Mouse (Mus musculus) liver, embryonic 12.5 days (tissue): ENCODE measurements around the gene 4930563M21Rik. TPM values are rescaled to one million over a fixed set of nuclear protein-coding genes. Genes with fewer than 3 reads are reported as not detected.
"Not testable (repeated sequence)": the region's sequence is repeated elsewhere in the genome, so short reads cannot be mapped to it uniquely, and the experiment has no call there.

Experiments
- ATAC-seq: fragments of 200-750 bp; cut with Nextera tagmentation; 2 replicates; pipeline ENCODE4 v1.8.0; 2017; ENCODE audit warnings: moderate number of reproducible peaks, mild to moderate bottlenecking, moderate library complexity
- H3K27ac ChIP-seq: fragments of 300-500 bp; sonication (generic); 2 replicates; pipeline ENCODE4 v1.5.1; 2016; ENCODE audit warnings: mild to moderate bottlenecking
- H3K27me3 ChIP-seq: fragments of 300-500 bp; sonication (generic); replicated peaks from 2 replicates; pipeline ENCODE4 v1.6.1; 2016; ENCODE audit warnings: mild to moderate bottlenecking, moderate library complexity
- H3K36me3 ChIP-seq: fragments of 300-500 bp; sonication (generic); 2 replicates; pipeline ENCODE4 v1.6.1; 2016; ENCODE audit warnings: mild to moderate bottlenecking, moderate library complexity
- H3K4me1 ChIP-seq: fragments of 300-500 bp; sonication (generic); 2 replicates; pipeline ENCODE4 v1.6.1; 2016
- H3K4me2 ChIP-seq: fragments of 300-500 bp; sonication (generic); 2 replicates; pipeline ENCODE4 v1.6.1; 2016; ENCODE audit warnings: mild to moderate bottlenecking, moderate library complexity
- H3K4me3 ChIP-seq: fragments of 300-500 bp; sonication (generic); 2 replicates; pipeline ENCODE4 v1.5.1; 2016; ENCODE audit warnings: mild to moderate bottlenecking, moderate library complexity
- H3K9ac ChIP-seq: fragments of 300-500 bp; sonication (generic); 2 replicates; pipeline ENCODE4 v1.6.1; 2016; ENCODE audit warnings: mild to moderate bottlenecking, moderate library complexity
- H3K9me3 ChIP-seq: fragments of 300-500 bp; sonication (generic); replicated peaks from 2 replicates; pipeline ENCODE4 v1.6.1; 2016; ENCODE audit warnings: mild to moderate bottlenecking, moderate library complexity
- WGBS: fragments of 180-500 bp; shearing (Covaris S2); methylation state at CpG from one replicate; pipeline ENCODE4 v1.1.7; 2016; ENCODE audit not compliant: insufficient replicate concordance; 5-methylcytosine and 5-hydroxymethylcytosine counted together
- polyA plus RNA-seq: library from polyadenylated mRNA; unstranded; fragments of >200 nt; fragmentation: Nextera tagmentation; extraction: Ambion mirVana; gene quantifications from 2 replicates; pipeline ENCODE4 v1.2.1, GENCODE M21; 2016

Gene 4930563M21Rik
- polyA plus RNA-seq: not detected in 2 replicates

DNA sequence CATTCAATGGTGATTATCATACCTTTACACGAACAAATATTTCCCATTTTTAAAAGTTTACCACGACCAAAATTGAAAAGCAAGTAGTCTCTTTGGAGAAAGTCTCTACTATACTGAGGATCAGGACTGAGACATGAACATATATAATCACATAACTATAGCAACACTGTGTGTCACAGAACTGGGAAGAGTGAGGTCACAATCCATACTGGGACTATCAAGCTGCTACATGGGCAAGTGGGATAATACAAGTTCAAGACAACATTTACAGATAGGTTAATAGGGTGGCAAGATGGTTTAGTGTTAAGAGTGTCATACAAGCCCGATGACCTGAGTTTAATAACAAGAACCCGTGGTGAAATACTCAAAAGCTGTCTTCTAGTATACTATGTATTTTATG, at the start of gene 4930563M21Rik:
Gene 4930563M21Rik, minus strand, starts transcription at position 101 of the 400 bp plus-strand sequence.
- Histone ChIP-seq H3K9me3 (no peaks in the 10 kb centered on the region), H3K4me2 (no peak within 1 kb of the TSS), H3K4me1 (no peaks in the 10 kb centered on the region), H3K9ac (no peak within 1 kb of the TSS), H3K4me3 (no peak within 1 kb of the TSS), H3K27ac (no peak within 1 kb of the TSS), H3K27me3 (no peaks in the 10 kb centered on the region), H3K36me3 (no peaks in the 10 kb centered on the region)
- 53% methylated on average over 4 of the region's 4 CpGs for WGBS
- no peak for ATAC-seq

DNA sequence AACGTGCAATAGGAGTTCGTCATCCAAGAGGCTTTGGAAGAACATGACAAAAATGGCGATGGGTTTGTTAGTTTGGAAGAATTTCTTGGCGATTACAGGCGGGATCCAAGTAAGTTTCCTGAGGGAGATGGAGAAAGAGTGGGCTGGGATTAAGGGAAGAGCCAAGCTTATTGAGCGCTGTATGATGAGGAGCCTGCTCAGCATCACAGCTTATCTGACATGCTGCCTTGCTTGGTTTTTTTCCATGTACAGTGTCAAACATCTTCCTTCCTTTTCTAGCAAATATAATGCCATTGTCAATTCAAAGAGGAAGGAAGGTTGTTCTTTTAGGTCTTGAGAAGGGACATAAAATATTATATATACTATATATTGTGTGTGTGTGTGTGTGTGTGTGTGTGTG, 45.8 kb upstream of the 4930563M21Rik start:
- peaks cover 60% of the 10 kb centered on the region for H3K36me3 ChIP-seq
- H3K4me2 ChIP-seq: no peak overlapping the region
- no peaks in the 10 kb centered on the region for H3K4me1 ChIP-seq
- no peak overlapping the region for H3K9ac ChIP-seq
- no peaks in the 10 kb centered on the region for H3K27me3 ChIP-seq
- WGBS: 87% methylated on average over 6 of the region's 6 CpGs
- no peak for ATAC-seq
- no peak overlapping the region for H3K4me3 ChIP-seq
- H3K27ac ChIP-seq: no peak overlapping the region
- no peaks in the 10 kb centered on the region for H3K9me3 ChIP-seq

DNA sequence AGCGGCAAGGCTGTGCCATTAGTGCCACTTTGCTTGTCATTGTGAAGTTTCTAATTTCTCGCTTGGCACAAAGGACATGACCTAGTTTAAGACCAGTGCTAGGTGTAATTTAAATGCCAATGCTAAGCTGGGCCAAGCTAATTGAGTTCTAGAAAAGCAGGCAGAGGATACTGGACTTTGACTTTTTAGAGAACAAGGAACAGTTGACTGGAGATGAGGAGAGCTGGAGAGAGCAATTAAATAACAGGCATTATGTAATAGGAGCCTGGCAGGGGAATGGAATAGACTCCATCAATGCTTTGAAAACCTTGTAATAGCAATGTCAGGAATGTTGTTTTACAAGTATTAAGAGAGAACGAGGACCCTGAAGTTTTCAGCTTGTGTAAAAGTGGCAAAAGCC, 43.4 kb upstream of the 4930563M21Rik start:
- no peak for ATAC-seq
- H3K27me3 ChIP-seq: no peaks in the 10 kb centered on the region
- no peaks in the 10 kb centered on the region for H3K4me1 ChIP-seq
- H3K36me3 ChIP-seq: peaks cover 42% of the 10 kb centered on the region
- H3K4me3 ChIP-seq: no peak overlapping the region
- no peak overlapping the region for H3K4me2 ChIP-seq
- no peak overlapping the region for H3K9ac ChIP-seq
- H3K27ac ChIP-seq: no peak overlapping the region
- WGBS: 76% methylated on average over 3 of the region's 3 CpGs
- no peaks in the 10 kb centered on the region for H3K9me3 ChIP-seq

DNA sequence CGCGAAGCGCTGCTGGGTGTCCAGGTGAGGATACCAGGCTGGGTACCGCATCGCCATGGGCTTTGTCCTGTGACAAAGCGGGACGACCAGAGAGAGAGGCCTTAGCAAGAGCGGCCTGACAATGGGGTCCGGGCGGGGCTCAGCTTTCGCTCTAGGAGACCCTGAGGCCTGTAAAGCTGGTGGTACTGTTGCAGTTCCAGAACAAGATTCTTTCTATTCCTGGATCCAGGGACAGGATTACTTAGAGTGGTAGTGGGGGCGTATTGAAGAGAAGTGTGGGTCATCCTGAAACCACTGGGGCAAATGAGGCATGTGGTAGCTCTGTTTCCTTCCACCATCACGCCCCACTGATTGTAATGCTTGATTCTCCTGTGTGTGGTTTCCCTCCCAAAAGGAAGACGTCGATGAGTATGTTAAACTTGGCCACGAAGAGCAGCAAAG, 31.9 kb upstream of the 4930563M21Rik start:
- 1% methylated on average over 16 of the region's 16 CpGs for WGBS

DNA sequence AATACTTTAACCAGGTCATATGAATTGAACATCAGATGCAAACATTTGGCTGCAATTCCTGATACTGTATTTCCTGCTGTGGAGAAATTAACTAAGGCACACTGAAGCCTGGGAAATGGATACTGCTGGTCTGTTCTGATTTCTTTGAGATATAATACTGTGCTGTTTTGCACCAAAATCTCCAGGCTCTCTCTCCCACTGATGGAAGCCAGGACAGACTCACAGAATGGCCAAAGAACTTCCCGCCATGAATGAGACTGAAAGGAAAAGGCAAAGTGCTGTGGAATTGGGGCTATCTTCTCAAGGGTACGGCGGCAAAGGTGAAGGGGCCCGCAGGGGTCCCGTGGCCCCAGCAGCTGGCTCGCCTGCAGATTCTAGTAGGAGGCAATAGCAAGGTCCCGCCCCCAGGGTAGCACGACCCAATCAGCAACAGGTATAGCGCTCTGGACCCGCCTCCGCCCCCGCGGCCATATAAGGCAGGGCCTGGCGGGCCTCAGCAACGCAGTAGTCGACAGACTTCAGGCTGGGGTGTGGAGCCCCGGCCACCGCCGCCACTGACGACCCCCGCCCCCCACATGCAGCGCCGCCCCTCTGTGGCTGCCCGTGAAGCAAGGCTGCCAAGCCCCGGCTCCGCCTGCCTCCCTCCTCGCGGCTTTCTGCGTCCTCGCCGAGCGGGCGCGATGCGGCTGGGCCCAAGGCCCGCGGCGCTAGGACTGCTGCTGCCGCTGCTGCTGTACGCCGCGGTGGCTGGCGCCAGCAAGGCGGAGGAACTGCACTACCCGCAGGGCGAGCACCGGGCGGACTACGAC, 31.2 kb upstream of the 4930563M21Rik start, which contains the start of gene Rcn2:
Gene Rcn2, plus strand, starts transcription at position 474 of the 809 bp plus-strand sequence.
- Histone ChIP-seq H3K27ac (peak within 1 kb of the TSS; percentile 78), H3K9ac (peak within 1 kb of the TSS; percentile 88), H3K4me3 (peak within 1 kb of the TSS; percentile 77), H3K27me3 (no peaks in the 10 kb centered on the region), H3K4me1 (peaks cover 12% of the 10 kb centered on the region), H3K9me3 (no peaks in the 10 kb centered on the region), H3K36me3 (peaks cover 13% of the 10 kb centered on the region; the same call in 1 of the 2 replicates), H3K4me2 (peak within 1 kb of the TSS; percentile 95)
- under 1% methylated on average over 49 of the region's 49 CpGs for WGBS
- ATAC-seq: peak; percentile 100

More for the DNA sequence above, 31.9 kb upstream of the 4930563M21Rik start:
- ATAC-seq: no peak
- H3K9me3 ChIP-seq: no peaks in the 10 kb centered on the region
- no peaks in the 10 kb centered on the region for H3K27me3 ChIP-seq
- H3K36me3 ChIP-seq: peaks cover 13% of the 10 kb centered on the region; the same call in 1 of the 2 replicates
- H3K4me1 ChIP-seq: peaks cover 12% of the 10 kb centered on the region
- peak overlapping the region; percentile 88 for H3K9ac ChIP-seq
- H3K4me3 ChIP-seq: peak overlapping the region; percentile 77
- H3K4me2 ChIP-seq: peak overlapping the region; percentile 95
- peak overlapping the region; percentile 78 for H3K27ac ChIP-seq

DNA sequence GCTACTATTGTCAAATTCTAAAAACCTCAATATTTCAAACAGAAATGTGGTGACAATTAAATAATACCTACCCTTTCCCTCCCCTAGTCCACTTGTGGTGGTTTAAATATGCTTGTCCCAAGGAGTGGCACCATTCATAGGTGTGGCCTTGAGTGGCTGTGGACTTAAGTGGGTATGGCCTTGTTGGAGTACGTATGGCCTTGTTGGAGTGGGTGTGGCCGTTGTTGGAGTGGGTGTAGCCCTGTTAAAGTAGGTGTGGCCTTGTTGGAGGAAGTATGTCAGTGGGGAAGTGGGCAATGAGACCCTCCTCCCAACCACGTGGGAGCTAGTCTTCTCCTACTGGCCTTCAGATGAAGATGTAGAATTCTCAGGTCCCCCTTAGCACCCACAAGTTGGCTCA, 21.9 kb upstream of the 4930563M21Rik start:
- Histone ChIP-seq H3K27ac (no peak overlapping the region), H3K9ac (no peak overlapping the region), H3K36me3 (no peaks in the 10 kb centered on the region), H3K9me3 (no peaks in the 10 kb centered on the region), H3K4me1 (no peaks in the 10 kb centered on the region), H3K4me3 (no peak overlapping the region), H3K27me3 (no peaks in the 10 kb centered on the region), H3K4me2 (no peak overlapping the region)
- 54% methylated on average over 3 of the region's 3 CpGs for WGBS
- ATAC-seq: no peak

DNA sequence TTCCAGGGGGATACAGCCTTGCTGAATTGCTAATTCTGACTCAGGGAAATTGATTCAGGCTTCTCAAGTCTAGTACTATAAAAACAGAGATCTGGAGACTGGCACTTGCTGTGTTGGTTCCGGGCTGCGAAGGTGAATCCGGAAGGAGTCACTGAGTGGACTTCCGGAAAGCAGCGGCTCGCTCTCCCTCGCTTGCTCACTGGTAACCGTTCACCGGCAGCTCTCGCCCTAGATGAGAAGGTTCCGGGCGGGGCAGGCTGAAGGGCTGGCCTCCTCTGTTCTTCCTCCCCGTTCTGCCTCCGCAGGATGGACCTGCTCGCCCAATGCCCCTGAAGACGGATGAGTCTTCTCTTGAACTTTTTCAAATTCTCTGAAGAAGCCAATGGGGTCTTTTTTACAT, 16.9 kb upstream of the 4930563M21Rik start:
- no peaks in the 10 kb centered on the region for H3K27me3 ChIP-seq
- WGBS: 70% methylated on average over 16 of the region's 16 CpGs

DNA sequence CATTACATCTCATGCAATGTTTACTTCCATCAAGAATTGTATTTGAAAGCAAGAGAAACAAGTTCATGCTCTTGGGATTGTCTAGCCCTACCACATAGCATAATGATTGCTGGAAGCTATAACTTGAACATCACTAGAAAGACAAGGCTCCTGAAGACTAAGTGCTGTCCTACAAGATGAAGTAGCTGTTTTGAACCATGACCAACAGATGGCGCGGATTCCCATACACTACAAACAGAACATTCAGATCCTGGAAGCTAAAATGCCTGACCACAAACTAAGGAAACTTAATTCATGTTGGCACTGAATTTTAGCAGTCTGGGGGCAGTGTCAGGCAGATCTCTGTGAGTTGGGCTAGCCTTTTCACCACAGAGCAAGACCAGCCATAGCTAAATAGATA, 14.4 kb upstream of the 4930563M21Rik start:
- Histone ChIP-seq H3K4me2 (no peak overlapping the region), H3K27ac (no peak overlapping the region), H3K9me3 (no peaks in the 10 kb centered on the region), H3K4me1 (no peaks in the 10 kb centered on the region), H3K27me3 (no peaks in the 10 kb centered on the region), H3K9ac (no peak overlapping the region), H3K4me3 (no peak overlapping the region), H3K36me3 (no peaks in the 10 kb centered on the region)
- ATAC-seq: no peak
- 32% methylated on average over 2 of the region's 2 CpGs for WGBS

More for the DNA sequence above, 16.9 kb upstream of the 4930563M21Rik start:
- no peaks in the 10 kb centered on the region for H3K9me3 ChIP-seq
- no peaks in the 10 kb centered on the region for H3K36me3 ChIP-seq
- no peak for ATAC-seq
- no peak overlapping the region for H3K9ac ChIP-seq
- H3K4me1 ChIP-seq: no peaks in the 10 kb centered on the region
- no peak overlapping the region for H3K4me3 ChIP-seq
- no peak overlapping the region for H3K27ac ChIP-seq
- no peak overlapping the region for H3K4me2 ChIP-seq

DNA sequence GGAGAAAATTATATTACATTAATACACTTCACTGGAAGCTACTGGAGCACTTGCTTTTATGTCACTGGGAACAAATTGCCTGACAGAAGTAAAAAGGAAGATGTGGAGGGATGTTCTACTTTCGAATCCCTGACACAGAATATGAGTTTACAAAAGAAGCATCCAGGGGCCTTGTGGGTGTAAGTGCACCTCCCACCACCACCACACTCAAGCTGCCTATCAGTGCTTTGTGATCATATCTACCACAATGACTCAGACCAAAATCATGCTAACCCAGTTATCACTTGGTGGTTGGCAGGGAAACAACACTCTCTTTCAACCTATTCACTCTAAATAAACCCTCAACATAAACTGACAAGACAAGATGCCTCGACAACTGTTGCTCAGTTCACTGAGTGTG, 5.7 kb downstream of the 4930563M21Rik start:
- H3K27ac ChIP-seq, H3K4me3 ChIP-seq, ATAC-seq, H3K9ac ChIP-seq, H3K4me2 ChIP-seq, H3K27me3 ChIP-seq, H3K4me1 ChIP-seq, H3K9me3 ChIP-seq, H3K36me3 ChIP-seq: not testable (repeated sequence)
- whole genome bisulfite sequencing: 27% methylated on average over 1 of the region's 2 CpGs

DNA sequence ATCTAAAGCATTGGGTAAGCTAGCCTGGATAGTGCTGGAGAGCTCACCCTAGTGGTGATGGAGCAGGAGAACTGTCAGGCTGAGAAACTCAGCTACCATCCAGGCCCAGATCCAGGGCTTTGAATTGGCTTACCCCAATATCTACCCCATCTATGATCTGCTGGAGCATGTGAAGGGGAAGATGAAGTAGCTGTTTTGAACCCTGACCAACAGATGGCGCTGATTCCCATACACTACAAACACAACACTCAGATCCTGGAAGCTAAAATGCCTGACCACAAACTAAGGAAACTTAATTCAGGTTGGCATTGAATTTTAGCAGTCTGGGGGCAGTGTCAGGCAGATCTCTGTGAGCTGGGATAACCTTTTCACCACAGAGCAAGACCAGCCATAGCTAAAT, 63.5 kb downstream of the 4930563M21Rik start:
- H3K36me3 ChIP-seq: 0 out of 2 replicates have a peak, but pooled peaks cover 3% of the 10 kb centered on the region
- H3K27ac ChIP-seq: no peak overlapping the region
- H3K9me3 ChIP-seq: no peaks in the 10 kb centered on the region
- no peak overlapping the region for H3K4me3 ChIP-seq
- H3K4me2 ChIP-seq: no peak overlapping the region
- no peaks in the 10 kb centered on the region for H3K4me1 ChIP-seq
- H3K27me3 ChIP-seq: no peaks in the 10 kb centered on the region
- 6% methylated on average over 1 of the region's 1 CpGs for WGBS
- peak; percentile 46 for ATAC-seq
- no peak overlapping the region for H3K9ac ChIP-seq

DNA sequence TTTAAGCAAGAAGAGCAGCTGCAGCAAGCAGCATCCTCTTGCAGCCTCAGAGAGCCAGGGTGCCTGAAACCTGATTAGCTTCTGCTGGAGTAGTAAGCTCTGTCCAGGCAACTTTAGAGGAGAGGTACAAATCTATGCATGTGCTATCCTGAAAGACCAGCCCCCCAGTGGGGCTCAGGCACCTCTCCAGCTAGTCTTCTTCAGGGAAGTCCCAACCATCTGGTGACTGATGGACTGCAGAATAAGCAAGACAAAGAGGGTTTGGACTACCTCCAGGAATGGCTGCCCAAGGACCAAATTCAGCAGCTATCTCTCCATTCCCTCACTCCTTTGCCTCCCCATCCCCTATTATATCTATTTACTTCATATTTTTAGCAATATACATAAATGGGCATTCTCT, 69.0 kb downstream of the 4930563M21Rik start:
- Histone ChIP-seq H3K27me3 (no peaks in the 10 kb centered on the region), H3K27ac (no peak overlapping the region), H3K9me3 (no peaks in the 10 kb centered on the region), H3K4me3 (no peak overlapping the region), H3K4me2 (no peak overlapping the region), H3K9ac (no peak overlapping the region), H3K36me3 (0 out of 2 replicates have a peak, but pooled peaks cover 3% of the 10 kb centered on the region), H3K4me1 (peaks cover 23% of the 10 kb centered on the region)
- no peak for ATAC-seq

DNA sequence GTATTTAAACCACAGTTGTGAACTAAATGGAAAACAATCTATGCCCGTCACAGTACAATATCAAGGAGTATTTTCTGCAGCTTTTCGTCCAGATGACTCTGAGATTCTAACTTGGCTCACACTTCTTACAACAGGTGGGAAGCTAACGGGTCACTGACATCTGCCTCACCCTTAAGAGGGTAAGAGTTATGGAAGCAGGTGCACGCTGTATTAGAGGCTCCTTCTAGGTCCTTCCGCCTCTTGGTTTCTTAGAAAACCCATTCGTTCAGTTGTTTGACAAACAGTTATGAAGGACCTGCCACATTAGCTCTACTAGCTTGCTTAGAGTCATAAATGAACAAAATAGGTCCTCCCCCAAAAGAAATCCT, 71.7 kb downstream of the 4930563M21Rik start:
- H3K36me3 ChIP-seq: no peaks in the 10 kb centered on the region
- peak overlapping the region; percentile 97 for H3K4me2 ChIP-seq
- H3K9ac ChIP-seq: peak overlapping the region; percentile 68
- 0 out of 2 replicates have a peak, but pooled peaks have one; percentile 0 for ATAC-seq
- H3K9me3 ChIP-seq: no peaks in the 10 kb centered on the region
- 41% methylated on average over 6 of the region's 6 CpGs for WGBS
- peak overlapping the region; percentile 49; the same call in 1 of the 2 replicates for H3K27ac ChIP-seq
- peak overlapping the region; percentile 84 for H3K4me3 ChIP-seq
- H3K27me3 ChIP-seq: no peaks in the 10 kb centered on the region
- peaks cover 23% of the 10 kb centered on the region for H3K4me1 ChIP-seq
